Mouse (Mus musculus) MEL (cell line): Measurements from ENCODE around the gene Hmgn1. TPM values are rescaled to one million over a fixed set of nuclear protein-coding genes. Genes with fewer than 3 reads are reported as not detected.

Experiments used
- DNase-seq: peaks from one replicate; pipeline ENCODE4 v3.0.0; 2011; ENCODE audit warnings: low read depth, low spot score
- H3K27ac ChIP-seq: 2 replicates; pipeline ENCODE4 v1.5.1; 2012; ENCODE audit warnings: low read depth, mild to moderate bottlenecking, control low read depth, low read length, moderate library complexity; ENCODE audit not compliant: control insufficient read depth
- H3K27me3 ChIP-seq, 2 experiments: fragments of 150-350 bp in 1 of 2; sonication (generic) in 1 of 2; 2 replicates each; pipeline ENCODE4 v1.6.1; 2012; ENCODE audit warnings: low read length in 2 of 2, mild to moderate bottlenecking in 2 of 2, improper control_type of control experiment in 1 of 2, moderate library complexity in 1 of 2; ENCODE audit not compliant: insufficient read depth in 2 of 2, control insufficient read depth in 1 of 2
- H3K36me3 ChIP-seq, 2 experiments: 2 replicates each; pipeline ENCODE4 v1.6.1; 2012 to 2014; ENCODE audit warnings: low read length in 2 of 2, improper control_type of control experiment in 1 of 2, inconsistent platforms in 1 of 2, mild to moderate bottlenecking in 1 of 2; ENCODE audit not compliant: insufficient read depth in 2 of 2, control insufficient read depth in 1 of 2
- H3K4me1 ChIP-seq, 2 experiments: fragments of 150-350 bp in 1 of 2; sonication (generic) in 1 of 2; 2 replicates each; pipeline ENCODE4 v1.6.1; 2012; ENCODE audit warnings: low read length in 2 of 2, improper control_type of control experiment in 1 of 2, mild to moderate bottlenecking in 1 of 2; ENCODE audit not compliant: insufficient read depth in 2 of 2, control insufficient read depth in 1 of 2
- H3K4me3 ChIP-seq, 2 experiments: fragments of 150-350 bp in 1 of 2; sonication (generic) in 1 of 2; 2 replicates each; pipeline ENCODE4 v1.5.1; 2012; ENCODE audit warnings: low read depth in 2 of 2, low read length in 2 of 2, mild to moderate bottlenecking in 2 of 2, moderate library complexity in 2 of 2, control low read depth in 1 of 2, improper control_type of control experiment in 1 of 2; ENCODE audit not compliant: control insufficient read depth in 1 of 2, insufficient read depth in 1 of 2
- H3K79me2 ChIP-seq: 2 replicates; pipeline ENCODE4 v1.6.1; 2012; ENCODE audit warnings: mild to moderate bottlenecking, low read length, moderate library complexity; ENCODE audit not compliant: control insufficient read depth, poor library complexity, insufficient read depth
- H3K9ac ChIP-seq: 2 replicates; pipeline ENCODE4 v1.6.1; 2012; ENCODE audit warnings: low read depth, mild to moderate bottlenecking, control low read depth, low read length, moderate library complexity; ENCODE audit not compliant: control insufficient read depth, poor library complexity, severe bottlenecking
- H3K9me3 ChIP-seq: fragments of 150-350 bp; sonication (generic); replicated peaks from 2 replicates; pipeline ENCODE4 v1.6.1; 2012; ENCODE audit warnings: mild to moderate bottlenecking, low read length, improper control_type of control experiment, moderate library complexity; ENCODE audit not compliant: insufficient read depth
- CHD1 ChIP-seq: IDR thresholded peaks from 2 replicates; pipeline ENCODE4 v1.6.1; 2012; ENCODE audit warnings: low read depth, mild to moderate bottlenecking, inconsistent platforms, low read length, improper control_type of control experiment
- CHD2 ChIP-seq: IDR thresholded peaks from 2 replicates; pipeline ENCODE4 v1.6.1; 2011; ENCODE audit warnings: low read length, improper control_type of control experiment
- ELF1 ChIP-seq: IDR thresholded peaks from 2 replicates; pipeline ENCODE4 v1.6.1; 2014; ENCODE audit warnings: low read depth, mild to moderate bottlenecking, inconsistent platforms, low read length, improper control_type of control experiment, moderate library complexity
- EP300 ChIP-seq, 2 experiments: IDR thresholded peaks; 2 replicates each; pipeline ENCODE4 v1.6.1; 2011; ENCODE audit warnings: improper control_type of control experiment in 2 of 2, low read length in 2 of 2, low read depth in 1 of 2, mild to moderate bottlenecking in 1 of 2
- ETS1 ChIP-seq: IDR thresholded peaks from 2 replicates; pipeline ENCODE4 v1.6.1; 2012; ENCODE audit warnings: low read depth, mild to moderate bottlenecking, inconsistent platforms, low read length, improper control_type of control experiment, moderate library complexity
- HCFC1 ChIP-seq: IDR thresholded peaks from 2 replicates; pipeline ENCODE4 v1.6.1; 2012; ENCODE audit warnings: low read depth, mild to moderate bottlenecking, inconsistent platforms, low read length, improper control_type of control experiment, moderate library complexity
- JUND ChIP-seq: IDR thresholded peaks from 2 replicates; pipeline ENCODE4 v1.6.1; 2011; ENCODE audit warnings: low read depth, mild to moderate bottlenecking, improper control_type of control experiment, low read length
- KAT2A ChIP-seq: conservative IDR thresholded peaks from 2 replicates; pipeline ENCODE4 v1.6.1; 2012; ENCODE audit warnings: low read depth, low read length, improper control_type of control experiment, inconsistent platforms
- MAX ChIP-seq: IDR thresholded peaks from 2 replicates; pipeline ENCODE4 v1.6.1; 2011; ENCODE audit warnings: low read length, improper control_type of control experiment
- MAZ ChIP-seq: IDR thresholded peaks from 2 replicates; pipeline ENCODE4 v1.6.1; 2012; ENCODE audit warnings: low read depth, mild to moderate bottlenecking, inconsistent platforms, low read length, improper control_type of control experiment
- MXI1 ChIP-seq: IDR thresholded peaks from 2 replicates; pipeline ENCODE4 v1.6.1; 2011; ENCODE audit warnings: mild to moderate bottlenecking, low read depth, low read length, improper control_type of control experiment
- NELFE ChIP-seq: IDR thresholded peaks from 2 replicates; pipeline ENCODE4 v1.6.1; 2011; ENCODE audit warnings: low read depth, low read length, improper control_type of control experiment
- NRF1 ChIP-seq: IDR thresholded peaks from 2 replicates; pipeline ENCODE4 v1.6.1; 2014; ENCODE audit warnings: low read depth, mild to moderate bottlenecking, inconsistent platforms, low read length, improper control_type of control experiment, moderate library complexity; ENCODE audit not compliant: poor library complexity, insufficient read depth, severe bottlenecking
- POLR2A ChIP-seq, 2 experiments: IDR thresholded peaks; 2 replicates each; pipeline ENCODE4 v1.6.1; 2011 to 2012; ENCODE audit warnings: low read length in 2 of 2, mild to moderate bottlenecking in 2 of 2, control low read depth in 1 of 2, improper control_type of control experiment in 1 of 2, low read depth in 1 of 2, moderate library complexity in 1 of 2; ENCODE audit not compliant: control insufficient read depth in 1 of 2, insufficient read depth in 1 of 2, poor library complexity in 1 of 2
- POLR2AphosphoS2 ChIP-seq: IDR thresholded peaks from 2 replicates; pipeline ENCODE4 v1.6.1; 2011; ENCODE audit warnings: low read length, improper control_type of control experiment
- POLR2AphosphoS5 ChIP-seq: IDR thresholded peaks from 2 replicates; pipeline ENCODE4 v1.6.1; 2012; ENCODE audit warnings: low read depth, borderline replicate concordance, mild to moderate bottlenecking, inconsistent platforms, low read length, moderate library complexity, mixed read lengths
- RCOR1 ChIP-seq: IDR thresholded peaks from 2 replicates; pipeline ENCODE4 v1.6.1; 2012; ENCODE audit warnings: low read depth, mild to moderate bottlenecking, inconsistent platforms, low read length, improper control_type of control experiment
- SIN3A ChIP-seq: IDR thresholded peaks from 2 replicates; pipeline ENCODE4 v1.6.1; 2012; ENCODE audit warnings: low read length, improper control_type of control experiment, inconsistent platforms
- SMC3 ChIP-seq: IDR thresholded peaks from 2 replicates; pipeline ENCODE4 v1.6.1; 2011; ENCODE audit warnings: low read depth, low read length, improper control_type of control experiment
- TAL1 ChIP-seq: IDR thresholded peaks from 2 replicates; pipeline ENCODE4 v1.6.1; 2012; ENCODE audit warnings: mild to moderate bottlenecking, inconsistent platforms, low read length, moderate library complexity, mixed read lengths
- UBTF ChIP-seq: IDR thresholded peaks from 2 replicates; pipeline ENCODE4 v1.6.1; 2012; ENCODE audit warnings: low read depth, mild to moderate bottlenecking, inconsistent platforms, low read length, improper control_type of control experiment, moderate library complexity, borderline replicate concordance; ENCODE audit not compliant: insufficient read depth
- USF1 ChIP-seq: IDR thresholded peaks from 2 replicates; pipeline ENCODE4 v1.6.1; 2014; ENCODE audit warnings: low read depth, mild to moderate bottlenecking, inconsistent platforms, low read length, improper control_type of control experiment, moderate library complexity
- USF2 ChIP-seq, 2 experiments: IDR thresholded peaks; 2 replicates each; pipeline ENCODE4 v1.6.1; 2011 to 2012; ENCODE audit warnings: improper control_type of control experiment in 2 of 2, low read length in 2 of 2, borderline replicate concordance in 1 of 2, inconsistent platforms in 1 of 2, low read depth in 1 of 2, mild to moderate bottlenecking in 1 of 2; ENCODE audit not compliant: insufficient read depth in 1 of 2
- ZC3H11A ChIP-seq: IDR thresholded peaks from 2 replicates; pipeline ENCODE4 v1.6.1; 2012; ENCODE audit warnings: low read depth, mild to moderate bottlenecking, inconsistent platforms, low read length, improper control_type of control experiment
- ZKSCAN1 ChIP-seq: IDR thresholded peaks from 2 replicates; pipeline ENCODE4 v1.6.1; 2012; ENCODE audit warnings: low read depth, mild to moderate bottlenecking, inconsistent platforms, low read length, improper control_type of control experiment, moderate library complexity
- ZMIZ1 ChIP-seq: IDR thresholded peaks from 2 replicates; pipeline ENCODE4 v1.6.1; 2012; ENCODE audit warnings: low read depth, mild to moderate bottlenecking, inconsistent platforms, low read length, improper control_type of control experiment, moderate library complexity
- polyA plus RNA-seq, 2 experiments: library from polyadenylated mRNA; stranded (reverse) in 1 of 2; unstranded in 1 of 2; fragments of >175 nt in 1 of 2; fragments of >200 nt in 1 of 2; gene quantifications; 2 replicates each; pipeline versions ENCODE4 v1.2.1 to v1.2.4; 2012; ENCODE audit warnings: low replicate concordance in 2 of 2, low read depth in 1 of 2; ENCODE audit not compliant: insufficient read length in 2 of 2, insufficient read depth in 1 of 2, missing spikeins in 1 of 2
- total RNA-seq: library from RNA; depleted of rRNA; stranded (reverse); fragments of 300-350 nt; gene quantifications from 2 replicates; pipeline ENCODE4 v1.2.3, GENCODE M21; 2012; rRNA removed

Hmgn1 gene
- total RNA-seq, result 185 and 186 TPM in 2 replicates
- polyA plus RNA-seq, result 100 to 1,000 TPM; 246 to 778 TPM

DNA sequence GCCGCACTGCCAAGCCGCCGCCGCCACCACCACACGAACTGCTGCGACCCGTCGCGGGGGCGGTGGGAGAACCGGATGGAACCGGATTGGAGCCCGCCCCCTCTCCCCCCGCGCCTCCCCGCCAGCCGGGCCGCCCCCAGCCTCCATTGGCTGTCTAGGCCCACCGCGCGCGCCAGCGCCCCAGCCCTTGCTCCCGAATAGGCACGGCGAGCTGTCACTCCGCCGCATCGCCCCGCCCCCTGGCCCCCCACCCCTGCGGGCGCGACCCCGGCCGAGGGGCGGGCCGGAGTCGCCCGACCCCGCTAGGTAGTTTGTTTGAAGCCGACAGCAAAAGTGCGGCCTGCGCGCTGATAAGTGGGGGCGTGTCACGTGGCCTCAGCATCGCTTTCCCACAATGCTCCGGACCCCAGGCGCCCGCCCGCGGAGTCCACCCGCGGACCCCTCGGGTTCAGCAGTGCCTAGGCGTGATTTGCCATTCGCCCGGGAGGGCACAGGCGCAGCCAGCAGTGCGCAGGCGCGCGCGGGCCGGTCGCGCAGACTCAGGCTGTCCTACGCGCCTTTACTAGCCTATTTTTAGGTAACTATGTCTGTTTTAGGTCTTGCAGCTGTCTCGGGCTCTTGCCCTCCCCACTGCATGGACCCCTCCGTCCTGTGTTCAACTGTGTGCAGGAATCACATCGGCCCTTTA is at the start of gene Hmgn1:
TSS of gene Hmgn1 (minus strand) at position 73 of the 688 bp plus-strand sequence.
- H3K27me3 ChIP-seq, result no peaks in the 10 kb centered on the region
- no peaks in the 10 kb centered on the region for H3K9me3 ChIP-seq
- DNase-seq, result peak; percentile 97
- TF ChIP-seq POLR2A (IDR thresholded peaks at IDR 0.05; ENCODE audit: control insufficient read depth in 1 of 2, insufficient read depth in 1 of 2, low read depth in 1 of 2, low read length in 2 of 2, poor library complexity in 1 of 2) (peak; percentile 73 to 76), NELFE (peak; percentile 75), USF1 (peak; percentile 98), MAX (peak; percentile 93), SIN3A (peak; percentile 71), MXI1 (peak; percentile 70), JUND (no peak), POLR2AphosphoS5 (no peak), CHD2 (no peak), NRF1 (peak; percentile 97), EP300 (IDR thresholded peaks at IDR 0.05; ENCODE audit: low read depth in 1 of 2, low read length in 2 of 2) (no peak; a peak in 1 of 4 replicates), ZMIZ1 (peak; percentile 46; the same call in 1 of the 2 replicates), USF2 (IDR thresholded peaks at IDR 0.05; ENCODE audit: borderline replicate concordance in 1 of 2, insufficient read depth in 1 of 2, low read depth in 1 of 2, low read length in 2 of 2) (peak; percentile 50 to 84), POLR2AphosphoS2 (peak; percentile 61; the same call in 1 of the 2 replicates), RCOR1 (peak; percentile 67), HCFC1 (peak; percentile 82)
- H3K4me1 ChIP-seq, result peaks cover 0 to 4% of the 10 kb centered on the region in 2 experiments; a peak in 3 of 4 replicates
- peak within 1 kb of the TSS; percentile 88 to 97 for H3K4me3 ChIP-seq
- H3K79me2 ChIP-seq, result peaks cover 14% of the 10 kb centered on the region
- H3K27ac ChIP-seq, result peak within 1 kb of the TSS; percentile 68
- H3K36me3 ChIP-seq, result peaks cover 12 to 13% of the 10 kb centered on the region in 2 experiments
- peak within 1 kb of the TSS; percentile 89 for H3K9ac ChIP-seq

DNA sequence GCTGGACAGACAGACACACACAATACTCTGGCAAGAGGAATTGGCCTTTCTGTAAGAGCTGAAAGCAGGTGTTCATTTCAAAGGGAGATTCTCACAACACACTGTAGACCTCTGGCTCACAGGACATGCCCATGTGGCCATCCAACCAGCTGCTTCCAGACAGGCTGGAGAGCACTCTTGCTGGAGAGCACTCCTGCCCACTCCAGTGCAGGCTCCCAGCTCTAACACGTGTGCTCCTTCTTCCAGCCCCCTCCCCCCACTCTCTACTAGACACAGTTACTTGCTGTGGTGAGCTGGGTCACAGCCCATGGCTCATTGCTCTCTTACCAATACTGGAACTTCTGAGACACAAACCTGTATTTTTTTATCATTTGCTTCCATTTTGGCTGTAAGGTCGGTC is 47.9 kb upstream of the Hmgn1 start:
- H3K27ac ChIP-seq, result no peak overlapping the region

More for the DNA sequence above, 47.9 kb upstream of the Hmgn1 start:
- no peak for TF ChIP-seq UBTF
- no peak for TF ChIP-seq USF2 (IDR thresholded peaks at IDR 0.05; ENCODE audit: borderline replicate concordance in 1 of 2, insufficient read depth in 1 of 2, low read depth in 1 of 2, low read length in 2 of 2)
- TF ChIP-seq ELF1, result no peak
- no peak for TF ChIP-seq CHD1
- no peak for TF ChIP-seq MAZ
- TF ChIP-seq TAL1, result no peak
- TF ChIP-seq POLR2AphosphoS5, result no peak
- no peak for TF ChIP-seq MXI1
- TF ChIP-seq ZKSCAN1, result no peak
- TF ChIP-seq ZC3H11A, result no peak
- no peak for TF ChIP-seq ETS1
- no peak for TF ChIP-seq KAT2A
- TF ChIP-seq SMC3, result no peak
- TF ChIP-seq, all 39 proteins: peak for 0
- Histone ChIP-seq H3K36me3 (no peaks in the 10 kb centered on the region; a peak in 1 of 4 replicates), H3K79me2 (no peaks in the 10 kb centered on the region), H3K4me1 (no peaks in the 10 kb centered on the region), H3K9ac (no peak overlapping the region), H3K4me3 (no peak overlapping the region), H3K27me3 (no peaks in the 10 kb centered on the region), H3K9me3 (no peaks in the 10 kb centered on the region)
- DNase-seq, result no peak
